Mouse (Mus musculus): ENCODE measurements around the gene Lrrc51.

- TF ChIP-seq CTCF (IDR thresholded peaks at IDR 0.05; ENCODE audit: extremely low read depth, insufficient read length, insufficient replicate concordance, low read depth, low read length) (no peak), POLR2A (IDR thresholded peaks at IDR 0.05; ENCODE audit: low read depth, low read length) (no peak)
Measured at GRCm38 (mm10) chr7:101895695-101896094, 38.0 kb downstream of the Lrrc51 start.
